Mouse (Mus musculus) stomach, postnatal 0 days (tissue): ENCODE measurements around the gene Plac1.

Experiments used
- CTCF ChIP-seq: IDR thresholded peaks from 2 replicates; pipeline ENCODE4 v1.5.1; 2016; ENCODE audit warnings: antibody characterized with exemption, low read depth, mild to moderate bottlenecking, moderate library complexity
- EP300 ChIP-seq: optimal IDR thresholded peaks from 2 replicates; pipeline ENCODE3; 2016; ENCODE audit warnings: antibody characterized with exemption

DNA sequence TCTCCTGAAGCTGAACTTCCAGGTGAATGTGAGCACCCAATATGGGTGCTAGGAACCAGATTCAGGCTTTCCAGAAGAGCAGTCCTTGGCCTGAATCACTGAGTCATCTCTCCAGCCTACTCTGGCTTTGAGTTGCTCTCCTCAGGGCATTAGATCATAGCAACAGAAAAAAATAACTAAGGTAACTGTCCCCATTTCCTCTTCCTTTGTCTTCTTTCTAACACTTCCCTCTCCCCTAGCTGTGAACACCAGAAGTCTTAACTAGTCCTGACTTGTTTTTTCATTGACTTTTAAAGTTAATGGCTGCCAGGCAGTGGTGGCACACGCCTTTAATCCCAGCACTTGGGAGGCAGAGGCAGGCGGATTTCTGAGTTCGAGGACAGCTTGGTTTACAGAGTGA lies 175.5 kb downstream of the Plac1 start:
- TF ChIP-seq EP300 (no peak), CTCF (no peak)
